Mouse (Mus musculus): ENCODE data around the gene Ess2. TPM values are rescaled to one million over a fixed set of nuclear protein-coding genes. Genes with fewer than 3 reads are reported as not detected.

The Ess2 gene
- polyA plus RNA-seq (2012; rRNA removed) = 9.9 and 10.7 TPM in 2 replicates

DNA sequence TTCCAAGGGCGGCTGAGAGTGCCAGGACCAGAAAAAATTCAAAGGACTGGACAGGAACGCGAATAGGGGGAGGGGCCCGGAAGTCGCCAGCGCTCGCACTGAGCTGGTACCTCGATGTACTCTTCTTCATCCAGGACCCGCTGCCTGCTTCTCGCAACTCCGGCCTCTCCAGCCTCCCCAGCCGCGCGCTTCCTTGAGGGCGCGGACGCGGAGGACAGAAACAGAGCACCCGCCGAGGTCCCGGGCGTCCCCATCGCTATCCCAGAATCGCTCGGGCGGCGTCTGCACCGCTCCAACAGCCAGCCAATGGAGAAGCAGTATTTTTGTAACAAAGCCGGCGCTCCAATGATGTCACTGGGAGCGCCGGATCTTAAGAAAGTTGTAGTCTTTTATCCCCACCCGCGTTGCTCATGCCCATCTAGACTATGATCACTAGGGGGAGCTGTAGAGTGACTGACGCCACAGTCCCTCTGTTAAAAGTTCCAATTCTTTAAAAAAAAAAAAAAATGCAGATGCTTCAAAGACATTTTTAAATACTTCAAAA, at the start of gene Ess2:
TSS of gene Ess2 (minus strand) at position 297 of the 544 bp plus-strand sequence.

DNA sequence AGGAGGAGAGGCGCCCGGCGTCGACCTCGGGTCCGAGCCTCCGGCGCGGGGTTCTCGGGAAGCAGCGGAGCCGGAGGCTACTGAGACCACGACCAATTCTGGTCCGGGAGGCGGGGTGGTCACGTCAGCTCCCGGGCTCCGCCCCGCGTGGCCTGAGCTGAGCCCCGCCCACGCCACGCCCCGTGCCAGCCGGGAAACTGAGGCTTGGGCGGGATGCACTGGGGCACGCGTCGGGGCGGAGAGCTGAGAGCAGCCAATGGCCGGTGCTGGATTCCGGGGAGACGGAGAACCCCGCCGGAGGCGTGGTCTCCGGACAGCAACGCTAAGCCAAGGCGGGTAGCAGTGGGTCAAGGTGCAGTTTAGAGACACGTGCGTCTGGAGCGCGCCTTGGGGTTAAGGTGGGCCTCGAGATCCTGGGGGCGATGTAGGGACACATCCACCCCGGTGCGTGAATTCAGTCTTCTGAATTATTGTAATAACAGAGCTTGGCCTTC, 17.0 kb upstream of the Ess2 start, which contains the start of gene Slc25a1:
TSS of gene Slc25a1 (minus strand) at position 133 of the 494 bp plus-strand sequence.

DNA sequence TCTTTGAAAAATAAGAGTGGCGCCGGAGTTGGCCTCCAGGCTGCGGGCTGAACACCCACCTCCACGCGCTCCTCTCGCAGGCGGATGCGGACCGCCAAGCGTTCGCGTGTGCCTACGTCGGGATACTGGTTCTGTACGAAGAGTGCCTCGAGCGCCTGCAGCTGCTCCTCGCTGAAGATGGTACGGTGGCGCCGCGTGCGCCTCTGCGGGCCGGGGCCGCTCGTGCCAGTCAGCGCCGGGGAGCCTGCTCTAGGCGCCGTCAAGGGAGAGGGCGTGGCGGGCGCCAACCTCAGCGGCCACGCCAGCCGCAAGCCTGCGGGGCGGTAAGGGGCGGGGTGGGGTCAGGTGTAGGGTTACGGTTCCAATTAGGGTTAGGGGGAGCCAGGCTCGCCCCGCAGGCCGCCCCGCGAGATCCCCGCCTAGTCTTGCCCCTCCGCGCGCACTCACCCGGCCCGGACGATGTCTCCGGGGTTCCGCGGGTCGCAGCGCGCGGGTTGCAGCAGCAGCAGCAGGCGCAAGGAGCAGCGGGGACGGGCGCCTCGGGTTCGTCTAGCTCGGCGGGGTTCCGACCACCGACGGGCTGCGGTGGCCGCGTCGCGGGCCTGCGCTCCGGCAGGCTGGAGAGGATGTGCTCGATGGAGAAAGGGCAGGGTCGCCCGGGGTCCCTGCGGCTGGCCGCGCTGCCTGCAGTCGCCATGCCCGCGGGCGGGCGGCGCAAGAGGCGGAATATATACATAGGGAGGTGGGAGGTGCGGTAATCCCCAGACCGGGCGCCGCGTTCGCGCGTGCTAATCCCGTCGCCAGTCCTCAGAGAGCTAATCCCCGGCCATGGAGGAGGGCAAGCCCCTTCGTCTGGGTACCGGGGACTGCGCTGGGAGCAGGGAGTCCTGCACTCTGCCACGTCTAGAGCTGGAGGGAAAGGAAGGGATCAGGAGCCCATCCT, 3.4 kb upstream of the Ess2 start, which contains the start of gene Gsc2:
TSS of gene Gsc2 (minus strand) at position 753 of the 943 bp plus-strand sequence.

DNA sequence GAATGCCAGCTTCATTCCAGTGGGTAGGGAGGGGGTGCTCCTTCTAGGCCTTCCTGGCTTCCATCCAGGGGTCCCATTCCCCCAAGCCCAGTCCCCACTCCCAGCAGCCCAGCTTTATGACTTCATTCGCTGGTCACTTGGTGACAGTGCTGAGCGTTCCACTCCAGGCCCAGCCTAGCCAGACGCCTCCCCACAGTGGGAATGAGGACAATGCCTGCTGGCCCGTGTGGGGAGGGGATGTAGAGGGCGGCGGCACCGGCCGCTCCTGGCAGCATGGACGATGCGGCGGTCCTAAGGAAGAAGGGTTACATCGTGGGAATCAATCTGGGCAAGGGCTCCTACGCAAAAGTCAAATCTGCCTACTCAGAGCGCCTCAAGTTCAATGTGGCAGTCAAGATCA, 12.7 kb downstream of the Ess2 start, which contains the start of the genes Dgcr2 and Tssk2:
TSS of gene Dgcr2 (minus strand) at position 101 of the 400 bp plus-strand sequence.
TSS of gene Tssk2 (plus strand) at position 176 of the 400 bp plus-strand sequence.

DNA sequence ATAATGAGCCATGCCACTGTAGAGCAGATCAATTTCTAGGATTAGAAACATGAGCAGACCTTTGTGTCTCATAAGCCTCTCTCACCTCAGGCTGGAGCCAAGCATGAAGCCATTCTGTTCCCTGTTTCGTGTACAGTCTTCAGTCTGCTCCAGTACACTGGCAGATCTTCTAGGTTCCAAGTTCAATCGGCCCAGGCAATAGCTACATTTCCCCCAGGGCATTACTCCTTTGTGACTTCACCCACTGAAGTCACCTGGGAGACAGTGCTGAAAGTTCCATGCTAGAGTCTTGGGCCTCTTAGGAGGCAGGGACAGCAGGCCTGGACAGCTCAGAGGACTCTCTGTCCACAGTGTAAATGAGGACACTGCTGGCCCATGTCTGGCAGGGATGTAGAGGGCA, 17.2 kb downstream of the Ess2 start, which contains the start of gene Tssk1:
TSS of gene Tssk1 (plus strand) at position 301 of the 400 bp plus-strand sequence.

DNA sequence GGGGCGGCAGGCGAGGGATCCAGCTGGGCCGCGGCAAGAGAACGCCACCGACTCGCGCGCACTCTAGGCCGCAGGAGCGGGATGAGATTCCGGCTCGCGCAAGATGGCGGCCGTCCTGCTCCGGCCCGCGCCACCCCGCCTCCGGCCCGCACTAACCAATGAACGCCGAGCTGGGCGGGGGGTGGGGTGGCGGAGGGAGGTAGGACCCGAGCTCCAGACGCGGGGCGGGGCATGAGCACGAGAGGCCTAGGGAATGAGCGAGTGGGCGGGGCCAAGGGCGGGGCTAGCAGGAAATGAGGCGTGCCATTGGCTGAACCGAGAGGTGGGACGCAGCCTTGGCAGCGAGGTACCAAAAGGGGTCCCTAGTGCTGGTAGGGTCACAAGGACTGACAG, 19.6 kb downstream of the Ess2 start, which contains the start of gene Gm20518:
TSS of gene Gm20518 (minus strand) at position 105 of the 393 bp plus-strand sequence.

Other genes starting within 250 kb of the Ess2 start
- gene Med15, start 178.5 kb downstream of the Ess2 start, polyA plus RNA-seq (2012; rRNA removed) = 55.4 and 63.7 TPM in 2 replicates
- gene Klhl22, start 151.7 kb downstream of the Ess2 start, polyA plus RNA-seq (2012; rRNA removed) = 29.5 and 32.8 TPM in 2 replicates
- gene Scarf2, start 114.1 kb downstream of the Ess2 start, polyA plus RNA-seq (2012; rRNA removed) = 25.6 and 36.5 TPM in 2 replicates
- gene B830017H08Rik, start 78.2 kb downstream of the Ess2 start, polyA plus RNA-seq (2012; rRNA removed) = 0.04 TPM in 1 of 2 replicates, not detected in the other
- 9.3 and 11.1 TPM in 2 replicates for gene Car15, start 73.0 kb downstream of the Ess2 start, polyA plus RNA-seq (2012; rRNA removed)
- gene Gm20518, start 19.7 kb downstream of the Ess2 start, polyA plus RNA-seq (2012; rRNA removed) = 0.75 and 1.1 TPM in 2 replicates
- gene Tssk1, start 17.1 kb downstream of the Ess2 start, polyA plus RNA-seq (2012; rRNA removed) = 0.02 and 0.05 TPM in 2 replicates
- 75.6 and 87.2 TPM in 2 replicates for gene Dgcr2, start 12.8 kb downstream of the Ess2 start, polyA plus RNA-seq (2012; rRNA removed)
- gene Tssk2, start 12.7 kb downstream of the Ess2 start, polyA plus RNA-seq (2012; rRNA removed) = not detected in 2 replicates
- gene Gsc2, start 3.7 kb upstream of the Ess2 start, polyA plus RNA-seq (2012; rRNA removed) = 1.9 and 3.6 TPM in 2 replicates
- 211 and 252 TPM in 2 replicates for gene Slc25a1, start 16.9 kb upstream of the Ess2 start, polyA plus RNA-seq (2012; rRNA removed)
- not detected in 2 replicates for gene Vpreb2, start 69.1 kb upstream of the Ess2 start, polyA plus RNA-seq (2012; rRNA removed)
- gene Dgcr6, start 141.5 kb upstream of the Ess2 start, polyA plus RNA-seq (2012; rRNA removed) = 32.9 and 53.4 TPM in 2 replicates
- 17.1 and 18.7 TPM in 2 replicates for gene Prodh, start 178.9 kb upstream of the Ess2 start, polyA plus RNA-seq (2012; rRNA removed)
- 8.3 and 11.5 TPM in 2 replicates for gene Rtn4r, start 216.3 kb upstream of the Ess2 start, polyA plus RNA-seq (2012; rRNA removed)

Measured in stomach, adult 2 months (tissue).